Mouse (Mus musculus) testis, postnatal 14 days (tissue): ENCODE data around the gene Snx5.

Source experiments
- DNase-seq: peaks from one replicate; pipeline ENCODE4 v3.0.0; 2021; ENCODE audit warnings: low spot score

Gene Snx5

DNA sequence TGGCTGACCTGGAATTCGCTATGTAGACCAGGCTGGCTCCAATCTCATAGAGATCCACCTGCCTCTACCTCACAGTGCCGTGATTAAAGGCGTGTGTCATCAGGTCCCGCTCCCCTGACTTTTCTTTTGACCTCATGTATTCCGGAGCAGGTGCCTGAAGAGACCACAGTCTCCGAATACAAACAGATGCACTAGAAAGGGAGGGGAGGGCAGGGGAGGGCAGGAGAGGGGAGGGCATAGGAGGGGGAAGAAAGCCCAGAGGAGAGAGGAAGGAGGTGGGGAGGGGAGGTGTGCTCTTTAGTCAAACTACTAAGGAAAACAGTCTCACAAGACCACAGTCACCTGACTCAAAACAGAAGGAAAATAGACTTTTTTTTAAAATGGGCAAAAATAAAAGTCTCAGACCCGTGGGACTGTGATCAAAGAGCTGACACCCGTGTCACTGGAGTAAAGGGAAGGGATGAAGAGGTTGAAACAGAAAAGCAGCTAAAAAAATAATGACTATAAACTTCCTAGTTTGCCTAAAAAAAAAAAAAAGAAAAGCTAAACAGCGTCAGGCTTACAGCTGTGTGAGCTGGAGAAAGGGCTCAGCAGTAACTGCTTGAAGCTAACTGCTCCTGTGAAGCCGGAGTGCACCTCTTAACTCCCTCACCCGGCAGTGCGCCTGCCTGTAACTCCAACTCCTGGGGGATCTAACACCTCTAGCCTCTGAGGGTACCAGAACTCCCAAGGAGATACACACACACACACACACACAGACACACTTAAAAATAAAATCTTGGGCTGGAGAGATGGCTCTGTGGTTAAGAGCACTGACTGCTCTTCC, 42.0 kb downstream of the Snx5 start:
- no peak for DNase-seq

DNA sequence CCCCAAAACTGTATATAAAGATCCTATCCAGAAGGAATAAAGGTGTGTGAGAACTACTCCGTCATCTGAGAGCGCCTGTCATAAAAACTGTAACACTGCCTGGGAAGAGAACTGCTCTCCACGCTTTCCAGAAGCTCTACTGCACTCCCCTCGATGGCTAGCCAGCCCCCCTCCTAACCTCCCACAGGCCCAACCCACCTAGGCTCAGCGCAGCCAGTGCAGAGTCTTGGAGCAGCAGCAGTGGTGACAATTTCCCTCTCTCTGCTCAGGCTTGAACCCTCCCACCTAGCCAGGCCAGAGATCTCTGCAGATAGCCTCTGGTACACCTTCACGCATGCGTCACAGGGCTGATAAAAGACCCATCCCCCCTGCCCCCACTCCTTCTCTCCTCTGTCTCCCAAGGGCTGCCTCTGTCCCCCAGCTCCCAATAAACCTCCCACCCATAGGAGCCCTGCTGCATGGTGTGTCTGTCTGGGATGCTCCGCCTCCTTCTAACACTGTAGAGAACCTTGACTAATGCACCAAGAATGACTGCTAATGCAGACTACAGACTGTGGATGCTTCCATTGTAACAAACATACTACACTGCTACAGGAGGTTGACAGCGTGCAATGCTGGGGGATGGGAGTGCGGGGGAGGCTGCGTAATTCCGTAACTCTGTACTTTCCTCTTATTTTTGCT, 43.7 kb downstream of the Snx5 start:
- DNase-seq = no peak

DNA sequence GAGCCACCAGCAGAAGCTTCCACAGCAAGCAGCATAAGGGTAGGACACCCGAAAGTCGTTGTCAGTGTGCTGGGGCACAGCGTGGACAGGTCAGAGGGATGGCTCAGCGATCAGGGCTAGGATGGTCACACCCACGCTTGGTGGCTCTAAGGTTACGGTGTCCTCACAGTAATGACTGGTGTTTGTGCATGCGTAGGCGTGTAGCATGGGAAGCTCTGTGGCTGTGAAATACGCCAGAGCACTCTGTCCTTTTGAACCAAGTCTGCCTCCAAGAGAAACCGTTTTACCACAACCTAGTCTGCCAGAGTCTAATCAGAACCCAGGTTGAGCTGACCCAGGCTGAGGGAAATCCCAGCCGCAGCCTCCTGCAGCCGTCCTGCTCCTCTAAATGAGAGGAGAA, 46.4 kb downstream of the Snx5 start:
- peak; percentile 22 for DNase-seq

DNA sequence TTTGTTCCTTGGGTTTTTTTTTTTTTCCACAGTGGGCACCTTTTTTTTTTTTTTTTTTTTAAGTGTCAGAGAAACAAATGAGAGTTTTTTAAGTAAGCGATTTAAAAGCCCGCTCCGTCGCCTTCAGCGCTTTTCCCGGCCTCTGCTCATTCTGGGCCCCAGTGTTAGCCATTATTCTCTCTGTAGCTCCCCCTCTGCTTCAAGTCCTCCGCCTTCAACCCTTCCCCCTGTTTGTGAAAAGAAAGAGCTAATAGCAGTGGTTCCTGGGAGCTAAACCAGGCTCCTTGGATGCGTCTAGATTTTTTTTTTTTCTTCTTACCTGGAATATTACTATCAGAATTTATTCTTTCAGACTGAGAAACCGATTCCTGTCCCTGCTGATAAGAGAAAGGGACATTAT, 55.1 kb downstream of the Snx5 start:
- DNase-seq = no peak

DNA sequence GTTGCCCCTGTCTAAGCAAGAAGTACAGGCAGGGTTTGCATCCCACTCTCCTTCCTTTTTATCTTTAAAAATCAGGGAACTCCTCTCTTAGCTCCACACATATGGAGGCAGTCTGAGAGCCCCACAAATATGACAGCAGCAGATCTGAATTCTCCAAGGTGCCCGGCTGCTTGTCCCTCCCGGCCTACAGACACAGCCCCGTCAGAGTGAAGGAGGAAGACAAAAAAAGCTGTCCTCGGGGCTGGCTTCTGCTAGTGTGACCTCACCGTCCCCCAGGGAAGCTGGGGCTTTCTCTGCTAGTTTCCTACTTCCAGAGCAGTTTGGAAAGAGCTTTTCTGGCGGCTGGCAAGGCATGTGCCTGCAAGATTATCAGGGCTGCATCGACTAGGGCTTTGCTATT, 55.5 kb downstream of the Snx5 start:
- DNase-seq = no peak

DNA sequence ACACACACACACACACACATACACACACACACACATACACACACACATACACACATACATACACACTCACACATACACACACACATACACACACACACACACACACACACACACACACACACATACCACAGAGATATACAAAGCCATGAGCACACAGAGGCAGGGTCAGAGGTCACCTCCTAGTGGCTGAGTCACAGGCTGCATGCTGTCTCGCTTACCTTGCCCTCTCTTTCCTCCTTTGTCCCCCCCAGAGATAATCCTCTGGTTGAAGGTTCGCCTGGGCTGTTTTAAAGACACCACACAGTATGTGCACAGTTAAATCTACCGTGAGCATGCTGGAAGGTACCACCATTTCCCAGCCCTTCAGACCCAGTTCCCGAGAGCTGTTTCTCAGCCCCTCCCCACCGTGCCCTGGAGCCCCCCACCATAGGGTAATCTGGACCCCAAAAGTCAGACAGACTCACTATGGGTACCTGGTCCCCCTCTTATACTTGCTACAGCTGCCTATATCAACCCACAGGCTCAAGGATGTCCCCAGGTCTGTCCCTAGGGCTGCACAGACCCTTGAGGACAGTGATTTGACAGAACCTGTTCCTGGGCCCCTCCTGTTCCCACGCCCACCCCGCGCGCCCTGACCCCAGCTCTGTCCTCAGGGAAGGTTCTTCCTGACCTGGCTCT, 56.1 kb downstream of the Snx5 start:
- no peak for DNase-seq

DNA sequence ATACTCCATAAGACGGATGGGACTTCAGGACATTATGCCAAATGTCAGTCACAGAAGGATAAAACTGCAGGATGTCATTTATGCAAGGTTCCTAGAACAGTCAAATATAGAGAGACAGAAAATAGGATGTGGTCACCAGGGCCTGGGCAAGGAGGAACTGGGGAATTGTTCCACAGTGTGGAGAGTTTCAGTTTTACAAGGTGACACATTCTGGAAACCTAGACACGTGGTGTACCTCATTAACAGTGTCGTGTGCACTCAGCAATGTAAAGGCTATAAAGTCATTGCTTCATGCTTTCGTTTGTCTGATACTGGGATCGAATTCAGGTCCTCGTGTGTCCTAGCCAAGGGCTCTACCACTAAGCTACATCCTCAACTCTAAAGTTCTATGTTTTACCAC, 56.9 kb downstream of the Snx5 start:
- no peak for DNase-seq

DNA sequence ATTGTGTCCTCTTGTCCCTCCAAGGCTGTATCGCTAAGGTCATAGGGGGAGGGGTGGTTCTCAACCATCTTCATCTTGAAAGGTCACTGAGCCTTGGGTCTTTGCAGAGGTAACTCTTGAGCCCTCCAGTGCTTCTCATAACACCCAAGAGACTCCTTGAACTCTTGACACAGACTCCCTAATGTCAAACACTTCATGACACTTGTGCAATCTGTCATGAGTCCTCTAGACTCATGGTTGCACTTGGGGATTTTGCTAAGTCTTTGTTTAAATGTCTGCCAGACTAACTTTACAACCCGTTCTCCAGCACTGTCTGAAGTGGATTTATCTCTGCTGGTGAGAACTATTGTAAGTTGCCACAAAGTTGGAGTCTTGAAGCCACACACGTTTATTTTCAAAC, 61.3 kb downstream of the Snx5 start:
- DNase-seq = no peak

DNA sequence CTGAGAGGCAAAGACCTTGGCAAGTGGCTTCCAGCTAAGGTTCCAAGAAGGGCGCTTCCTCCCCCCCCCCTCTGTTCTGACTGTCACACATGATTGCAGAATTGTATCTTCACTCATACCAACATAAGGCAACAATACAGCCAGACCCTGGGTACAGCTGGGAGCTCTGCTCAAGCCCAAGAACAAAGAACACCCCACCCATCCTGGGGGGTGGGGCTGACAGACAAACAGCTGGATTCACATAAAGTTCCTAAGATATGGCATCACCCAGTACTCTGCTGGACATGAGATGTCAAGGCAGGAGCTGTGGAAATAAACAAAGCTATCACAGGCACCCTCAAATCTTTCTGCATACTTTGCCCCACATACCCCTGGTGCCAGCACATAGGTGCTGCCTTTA, 63.3 kb downstream of the Snx5 start:
- no peak for DNase-seq

DNA sequence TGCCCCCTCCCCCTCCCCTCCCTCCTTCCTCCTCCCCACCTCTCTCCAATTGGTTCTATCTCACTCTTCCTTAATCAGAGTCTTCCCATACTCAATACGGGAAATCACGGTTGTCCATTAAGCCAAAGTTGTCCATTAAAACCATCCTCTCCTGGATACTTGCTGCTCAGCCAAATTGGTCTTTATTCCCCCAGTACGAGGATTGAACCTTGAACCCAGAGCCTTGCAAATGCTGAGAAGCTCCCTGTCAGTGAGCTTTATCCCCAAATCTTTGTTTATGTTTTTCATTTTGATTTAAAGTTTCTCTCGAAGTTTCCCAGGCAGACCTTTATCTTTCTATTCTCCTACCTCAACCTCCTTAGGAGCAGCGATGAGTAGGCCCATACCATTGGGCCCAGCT, 67.7 kb downstream of the Snx5 start:
- DNase-seq = no peak

DNA sequence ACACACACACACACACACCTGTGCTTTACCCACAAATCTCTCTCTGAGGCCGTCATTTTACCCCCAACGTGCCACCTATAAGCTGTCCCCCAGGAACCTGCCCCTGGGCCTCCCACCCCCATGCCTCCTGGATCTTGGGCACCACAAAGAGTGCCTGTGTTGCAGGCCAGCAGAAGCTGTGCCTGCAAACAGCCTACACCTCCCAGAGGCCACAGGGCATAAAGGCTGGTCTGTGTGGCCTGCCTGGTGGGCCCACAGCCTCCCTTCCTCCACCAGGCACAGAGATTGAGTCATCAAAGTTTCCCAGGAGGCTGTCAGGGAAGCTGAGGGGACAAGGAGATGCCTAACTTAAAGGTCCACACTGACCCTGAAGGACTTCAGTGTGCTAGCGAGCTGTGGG, 68.1 kb downstream of the Snx5 start:
- no peak for DNase-seq

DNA sequence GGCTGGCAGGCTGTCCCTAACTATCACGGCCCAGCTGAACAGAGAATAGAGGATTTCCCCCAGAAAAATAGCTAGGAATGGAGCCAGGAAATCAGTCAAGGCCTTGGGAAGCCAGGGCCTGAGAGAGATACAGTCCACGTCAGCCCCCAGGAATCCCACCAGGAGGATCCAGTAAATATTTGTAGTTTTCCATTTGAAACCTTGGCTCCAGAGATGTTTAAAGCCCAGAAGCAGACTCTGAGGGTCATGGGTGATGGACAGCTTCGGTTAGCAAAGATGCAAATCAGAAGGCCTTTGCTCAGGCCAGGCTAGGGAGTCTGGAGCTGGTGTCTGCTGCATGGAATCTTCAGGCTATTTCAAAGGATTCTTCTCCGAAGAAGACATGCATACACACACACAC, 68.6 kb downstream of the Snx5 start:
- no peak for DNase-seq
